Mouse (Mus musculus) heart, adult 2 months (tissue): Measurements from ENCODE around the gene Aebp1. TPM values are rescaled to one million over a fixed set of nuclear protein-coding genes. Genes with fewer than 3 reads are reported as not detected.

Experiments used
- DNase-seq, 2 experiments: peaks; one replicate each; pipeline ENCODE4 v3.0.0; 2021
- H3K27ac ChIP-seq: fragments of 200-600 bp; 2 replicates; pipeline ENCODE4 v1.8.1; 2022
- H3K27me3 ChIP-seq: fragments of 200-500 bp; 2 replicates; pipeline ENCODE4 v1.6.1; 2012; ENCODE audit warnings: mild to moderate bottlenecking, low read length, inconsistent platforms, mixed read lengths; ENCODE audit not compliant: control insufficient read depth, insufficient read depth
- H3K36me3 ChIP-seq: fragments of 200-500 bp; 2 replicates; pipeline ENCODE4 v1.6.1; 2012; ENCODE audit warnings: low read length, inconsistent platforms; ENCODE audit not compliant: control insufficient read depth, insufficient read depth
- H3K4me1 ChIP-seq: fragments of 200-500 bp; 2 replicates; pipeline ENCODE4 v1.6.1; 2011; ENCODE audit warnings: low read length; ENCODE audit not compliant: control insufficient read depth, insufficient read depth
- H3K4me3 ChIP-seq: fragments of 200-600 bp; 2 replicates; pipeline ENCODE4 v1.8.1; 2022
- H3K79me2 ChIP-seq: fragments of 200-500 bp; replicated peaks from 2 replicates; pipeline ENCODE4 v1.6.1; 2012; ENCODE audit warnings: mild to moderate bottlenecking, inconsistent platforms, low read length, moderate library complexity, mixed read lengths; ENCODE audit not compliant: control insufficient read depth, insufficient read depth
- H3K9ac ChIP-seq: fragments of 200-500 bp; 2 replicates; pipeline ENCODE4 v1.6.1; 2012; ENCODE audit warnings: low read depth, mild to moderate bottlenecking, control low read depth, inconsistent platforms, low read length, mixed read lengths
- CTCF ChIP-seq: fragments of 200-600 bp; IDR thresholded peaks from 2 replicates; pipeline ENCODE4 v1.8.1; 2022; ENCODE audit warnings: antibody characterized with exemption, mild to moderate bottlenecking, moderate library complexity
- EP300 ChIP-seq: fragments of 200-500 bp; IDR thresholded peaks from 2 replicates; pipeline ENCODE4 v1.6.1; 2011; ENCODE audit warnings: low read depth, low read length, control low read depth; ENCODE audit not compliant: insufficient read depth
- POLR2A ChIP-seq: fragments of 200-500 bp; IDR thresholded peaks from 2 replicates; pipeline ENCODE4 v1.6.1; 2011; ENCODE audit warnings: mild to moderate bottlenecking, low read depth, low read length, control low read depth; ENCODE audit not compliant: insufficient read depth
- WGBS: fragments of 180-500 bp; shearing (Covaris S2); methylation state at CpG from one replicate; pipeline ENCODE4 v1.1.7; 2018; 5-methylcytosine and 5-hydroxymethylcytosine counted together
- intact Hi-C: fragments of 180-260 bp; cut with DNase I; formaldehyde crosslinking; loops from one replicate; pipeline ENCODE4 v1.15.1; 2025
- polyA plus RNA-seq: library from polyadenylated mRNA; depleted of rRNA; stranded (reverse); fragments of >200 nt; gene quantifications from 2 replicates; pipeline ENCODE4 v1.2.3, GENCODE M21; 2012
- total RNA-seq, 2 experiments: library from RNA; stranded (reverse); gene quantifications; 2 replicates each; pipeline ENCODE4 v1.2.3; 2021

Gene Aebp1
- total and polyA plus RNA-seq, 3 experiments: 18.6 to 33.3 (median 19.9) TPM

DNA sequence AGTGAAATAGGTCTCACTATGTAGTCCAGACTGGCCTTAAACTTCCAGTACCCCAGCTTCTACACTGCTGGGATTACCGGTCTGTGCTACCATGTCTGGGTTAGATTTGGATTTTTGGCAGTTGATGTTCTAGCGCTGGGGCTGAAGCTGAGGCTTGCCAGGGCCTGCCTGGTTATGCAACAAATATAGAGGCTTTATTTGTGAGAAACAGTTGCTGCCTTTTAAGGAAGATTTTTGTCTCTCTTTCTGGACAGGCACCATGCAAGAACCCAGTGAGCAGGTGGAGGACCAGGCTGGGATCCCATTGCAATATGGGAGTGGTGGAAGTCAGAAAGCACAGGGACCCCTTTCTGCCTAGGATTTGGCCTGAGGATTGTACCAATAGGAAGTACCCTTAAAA is 20.0 kb upstream of the Aebp1 start:
- Histone ChIP-seq H3K79me2 (no peaks in the 10 kb centered on the region), H3K4me3 (no peak overlapping the region), H3K27ac (no peak overlapping the region), H3K9ac (no peak overlapping the region), H3K36me3 (no peaks in the 10 kb centered on the region), H3K27me3 (no peaks in the 10 kb centered on the region), H3K4me1 (peaks cover 3% of the 10 kb centered on the region)
- intact Hi-C loops: no loop called here
- no peak for DNase-seq
- TF ChIP-seq EP300 (no peak), POLR2A (no peak), CTCF (no peak)
- WGBS: 89% methylated on average over 2 of the region's 2 CpGs

DNA sequence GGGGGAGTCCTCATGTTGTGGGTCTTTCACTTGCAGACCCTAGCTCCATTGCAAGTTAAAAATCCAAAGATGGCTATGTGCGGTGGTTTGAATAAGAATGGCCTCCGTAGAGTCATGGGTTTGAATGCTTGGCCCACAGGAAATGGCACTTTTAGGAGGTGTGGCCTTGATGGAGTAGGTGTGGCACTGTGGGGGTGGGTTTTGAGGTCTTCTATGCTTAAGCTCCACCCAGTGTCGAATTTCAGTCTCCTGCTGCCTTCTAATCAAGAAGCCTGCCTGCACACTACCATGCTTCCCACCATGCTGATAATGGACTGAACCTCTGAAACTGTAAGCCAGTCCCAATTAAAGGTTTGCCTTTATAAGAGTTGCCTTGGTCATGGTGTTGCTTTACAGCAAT is 18.6 kb upstream of the Aebp1 start:
- Histone ChIP-seq H3K79me2 (no peaks in the 10 kb centered on the region), H3K27me3 (no peaks in the 10 kb centered on the region), H3K27ac (no peak overlapping the region), H3K4me1 (peaks cover 5% of the 10 kb centered on the region), H3K36me3 (no peaks in the 10 kb centered on the region), H3K4me3 (no peak overlapping the region), H3K9ac (no peak overlapping the region)
- 74% methylated on average over 3 of the region's 3 CpGs for WGBS
- no peak for DNase-seq
- intact Hi-C loops: no loop called here
- no peak for TF ChIP-seq POLR2A
- TF ChIP-seq CTCF: no peak
- no peak for TF ChIP-seq EP300

DNA sequence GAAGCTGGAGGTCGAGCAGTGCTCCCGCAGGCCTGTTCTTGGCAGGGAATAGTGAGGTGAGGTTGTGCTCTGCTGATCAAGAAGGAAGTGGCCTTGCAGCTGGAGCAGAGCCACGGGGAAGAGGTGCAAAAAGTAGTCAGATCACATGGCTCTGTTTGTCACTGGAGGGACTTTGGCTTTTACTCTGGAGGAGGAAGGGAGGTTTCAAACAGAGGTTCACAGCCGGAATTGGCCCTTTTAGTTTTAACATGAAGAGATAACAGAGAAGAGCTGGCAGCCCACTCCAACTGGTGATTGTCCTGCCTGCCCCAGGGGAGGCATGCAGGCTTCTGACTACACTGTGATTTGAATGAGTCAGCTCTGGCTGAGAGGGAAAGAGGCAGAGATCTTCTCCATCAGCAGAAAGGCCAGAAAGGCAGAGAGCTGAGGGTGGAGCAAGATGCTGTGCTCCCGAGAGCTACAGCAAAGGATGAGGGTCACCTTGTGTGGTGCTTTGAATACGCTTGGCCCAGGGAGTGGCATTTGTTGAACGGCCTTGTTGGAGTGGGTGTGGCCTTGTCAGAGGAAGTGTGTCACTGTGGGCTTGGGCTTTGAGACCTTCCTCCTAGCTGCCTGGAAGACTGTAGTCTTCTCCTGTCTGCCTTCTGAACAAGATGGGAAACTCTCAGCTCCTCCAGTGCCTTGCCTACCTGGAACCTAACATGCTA is 15.0 kb upstream of the Aebp1 start:
- peak overlapping the region; percentile 68 for H3K27ac ChIP-seq
- no peak for TF ChIP-seq POLR2A
- 0 out of 2 replicates have a peak, but pooled peaks have one; percentile 23 for TF ChIP-seq EP300
- H3K4me3 ChIP-seq: no peak overlapping the region
- DNase-seq: peak; percentile 57 to 80
- H3K79me2 ChIP-seq: no peaks in the 10 kb centered on the region
- intact Hi-C loops: no loop called here
- H3K9ac ChIP-seq: no peak overlapping the region
- H3K27me3 ChIP-seq: no peaks in the 10 kb centered on the region
- 15% methylated on average over 7 of the region's 7 CpGs for WGBS
- peaks cover 5% of the 10 kb centered on the region for H3K4me1 ChIP-seq
- H3K36me3 ChIP-seq: no peaks in the 10 kb centered on the region

DNA sequence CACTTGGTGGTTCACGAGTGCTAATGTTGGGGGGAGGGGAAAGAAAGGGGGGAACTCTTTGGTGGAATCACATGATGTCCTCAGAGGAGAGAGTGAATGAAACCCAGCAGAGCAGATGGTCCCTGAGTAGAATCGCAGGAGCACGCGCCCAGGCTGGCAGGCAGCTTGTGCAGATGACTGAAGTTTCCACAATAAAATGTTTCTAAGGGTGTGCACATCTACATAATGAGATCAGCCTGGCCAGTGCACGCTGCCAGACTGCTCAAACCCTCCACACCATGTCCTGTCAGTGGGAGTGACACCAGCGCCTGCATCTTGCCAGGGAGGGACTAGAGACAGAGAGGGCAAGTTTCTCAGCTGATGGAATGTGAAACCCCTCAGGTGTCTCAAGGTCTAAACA is 13.0 kb upstream of the Aebp1 start:
- Histone ChIP-seq H3K27me3 (no peaks in the 10 kb centered on the region), H3K4me1 (peaks cover 5% of the 10 kb centered on the region), H3K4me3 (no peak overlapping the region), H3K9ac (no peak overlapping the region), H3K27ac (peak overlapping the region; percentile 9; the same call in 1 of the 2 replicates), H3K36me3 (no peaks in the 10 kb centered on the region), H3K79me2 (no peaks in the 10 kb centered on the region)
- 49% methylated on average over 6 of the region's 6 CpGs for WGBS
- TF ChIP-seq CTCF (no peak), EP300 (0 out of 2 replicates have a peak, but pooled peaks have one; percentile 32)
- DNase-seq: peak; percentile 45 to 64
- intact Hi-C loops: no loop called here

DNA sequence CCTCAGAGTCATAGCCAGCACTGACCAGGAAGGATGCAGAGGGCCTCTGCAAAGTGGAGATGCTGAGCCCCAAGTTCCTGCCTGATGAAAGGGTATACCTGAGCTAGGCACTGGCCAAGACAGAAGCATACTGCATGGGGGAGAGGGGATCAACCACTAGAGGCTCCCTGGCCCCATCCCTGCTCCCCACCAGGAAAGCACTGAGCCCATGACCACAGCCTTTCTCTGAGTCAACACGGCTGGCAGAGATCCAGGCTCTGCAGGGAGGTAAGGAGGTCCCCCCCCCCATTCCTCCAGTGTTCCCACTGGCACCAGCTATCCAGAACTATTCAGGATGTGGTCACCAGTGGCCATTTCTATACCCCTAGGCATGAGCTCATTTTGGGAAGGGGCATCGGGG is 12.4 kb upstream of the Aebp1 start:
- H3K79me2 ChIP-seq: no peaks in the 10 kb centered on the region
- WGBS: 63% methylated on average over 2 of the region's 2 CpGs
- H3K4me1 ChIP-seq: peaks cover 5% of the 10 kb centered on the region
- intact Hi-C loops: no loop called here
- no peak for DNase-seq
- no peak overlapping the region for H3K4me3 ChIP-seq
- no peaks in the 10 kb centered on the region for H3K27me3 ChIP-seq
- no peak overlapping the region for H3K9ac ChIP-seq
- TF ChIP-seq POLR2A (no peak), CTCF (no peak), EP300 (no peak)
- H3K27ac ChIP-seq: no peak overlapping the region; the same call in 1 of the 2 replicates
- H3K36me3 ChIP-seq: no peaks in the 10 kb centered on the region

DNA sequence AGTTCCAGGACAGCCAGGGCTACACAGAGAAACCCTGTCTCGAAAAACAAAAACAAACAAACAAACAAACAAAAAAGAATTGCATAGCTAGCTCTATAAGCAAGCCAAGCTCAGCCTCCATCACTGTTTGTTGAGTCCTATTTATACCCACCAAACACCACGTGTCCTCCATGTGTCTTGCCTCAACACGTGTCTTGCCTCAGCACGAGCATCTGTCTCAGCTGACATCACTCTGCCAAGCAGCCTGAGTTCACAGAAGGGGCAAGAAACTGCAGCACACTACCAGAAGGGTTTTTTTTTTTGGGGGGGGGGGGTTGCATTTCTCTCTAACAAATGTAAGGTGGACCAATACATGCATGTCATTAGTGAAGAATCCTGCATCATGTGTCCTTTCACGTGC is 11.3 kb upstream of the Aebp1 start:
- Histone ChIP-seq H3K27me3 (no peaks in the 10 kb centered on the region), H3K79me2 (no peaks in the 10 kb centered on the region), H3K36me3 (no peaks in the 10 kb centered on the region), H3K4me1 (peaks cover 5% of the 10 kb centered on the region), H3K4me3 (no peak overlapping the region), H3K9ac (no peak overlapping the region), H3K27ac (no peak overlapping the region)
- TF ChIP-seq CTCF: no peak
- 0 out of 2 replicates have a peak, but pooled peaks have one; percentile 18 for TF ChIP-seq EP300
- intact Hi-C loops: no loop called here
- no peak for DNase-seq
- WGBS: 56% methylated on average over 5 of the region's 5 CpGs
